ENCODE assay signal across 8 mouse cellular contexts in genomic region chr10:95254453-95255001, GRCm38 (mm10).
DNase-seq lines count a peak whose midpoint lies in the region; ATAC-seq and TF ChIP-seq lines count a peak whose summit lies in the region.

No protein-coding gene starts in this region.

- ATAC-seq in CD4-positive, CD25-positive, alpha-beta regulatory T cell, adult 4 months, result no peak

- intact Hi-C loops in gastrocnemius, adult 2 months (cut with DNase I), result loop anchor here (5.0 kb wide), 1 partner anchor 262 kb away; no protein-coding TSS in a partner anchor

- peak; percentile 20; the same call in 1 of the 2 replicates for TF ChIP-seq CTCF in gastrocnemius, adult 2 months (IDR thresholded peaks at IDR 0.05)

- H3K4me3 ChIP-seq in gastrocnemius, adult 2 months, result peak overlapping the region; percentile 63

- peak; percentile 50 for DNase-seq in kidney, adult 18-20 months
- no peak for DNase-seq in kidney, adult 8-10 months
- DNase-seq in brain, adult 2 months (ENCODE audit: low read depth, low spot score), result peak; percentile 76
- peak; percentile 54 for DNase-seq in gastrocnemius, adult 2 months
- peak; percentile 38 for DNase-seq in kidney, adult 9 months
- DNase-seq in lung, postnatal 14 days, result peak; percentile 51
- DNase-seq in retina, embryonic 14.5 days (ENCODE audit: low spot score), result no peak

- H3K27ac ChIP-seq in gastrocnemius, adult 2 months, result peak overlapping the region; percentile 71

Comparison
In these comparisons a context has a peak if more than half of its experiments do, and no peak if none do; other contexts are left out.
1. DNase-seq: peak in kidney, adult 18-20 months (single experiment), brain, adult 2 months (single experiment), gastrocnemius, adult 2 months (single experiment), kidney, adult 9 months (single experiment) and lung, postnatal 14 days (single experiment); none in kidney, adult 8-10 months (0 of 2) and retina, embryonic 14.5 days (single experiment).